Mouse (Mus musculus) MEL (cell line): ENCODE data around the gene Me1. TPM values are rescaled to one million over a fixed set of nuclear protein-coding genes. Genes with fewer than 3 reads are reported as not detected.
A peak's percentile ranks its signal among the peaks of the same experiment; 100 is the strongest.

Experiments
- DNase-seq: peaks from one replicate; pipeline ENCODE4 v3.0.0; 2011; ENCODE audit warnings: low read depth, low spot score
- H3K27ac ChIP-seq: 2 replicates; pipeline ENCODE4 v1.5.1; 2012; ENCODE audit warnings: low read depth, mild to moderate bottlenecking, control low read depth, low read length, moderate library complexity; ENCODE audit not compliant: control insufficient read depth
- H3K27me3 ChIP-seq, 2 experiments: fragments of 150-350 bp in 1 of 2; sonication (generic) in 1 of 2; 2 replicates each; pipeline ENCODE4 v1.6.1; 2012; ENCODE audit warnings: low read length in 2 of 2, mild to moderate bottlenecking in 2 of 2, improper control_type of control experiment in 1 of 2, moderate library complexity in 1 of 2; ENCODE audit not compliant: insufficient read depth in 2 of 2, control insufficient read depth in 1 of 2
- H3K36me3 ChIP-seq, 2 experiments: 2 replicates each; pipeline ENCODE4 v1.6.1; 2012 to 2014; ENCODE audit warnings: low read length in 2 of 2, improper control_type of control experiment in 1 of 2, inconsistent platforms in 1 of 2, mild to moderate bottlenecking in 1 of 2; ENCODE audit not compliant: insufficient read depth in 2 of 2, control insufficient read depth in 1 of 2
- H3K4me1 ChIP-seq, 2 experiments: fragments of 150-350 bp in 1 of 2; sonication (generic) in 1 of 2; 2 replicates each; pipeline ENCODE4 v1.6.1; 2012; ENCODE audit warnings: low read length in 2 of 2, improper control_type of control experiment in 1 of 2, mild to moderate bottlenecking in 1 of 2; ENCODE audit not compliant: insufficient read depth in 2 of 2, control insufficient read depth in 1 of 2
- H3K4me3 ChIP-seq, 2 experiments: fragments of 150-350 bp in 1 of 2; sonication (generic) in 1 of 2; 2 replicates each; pipeline ENCODE4 v1.5.1; 2012; ENCODE audit warnings: low read depth in 2 of 2, low read length in 2 of 2, mild to moderate bottlenecking in 2 of 2, moderate library complexity in 2 of 2, control low read depth in 1 of 2, improper control_type of control experiment in 1 of 2; ENCODE audit not compliant: control insufficient read depth in 1 of 2, insufficient read depth in 1 of 2
- H3K79me2 ChIP-seq: 2 replicates; pipeline ENCODE4 v1.6.1; 2012; ENCODE audit warnings: mild to moderate bottlenecking, low read length, moderate library complexity; ENCODE audit not compliant: control insufficient read depth, poor library complexity, insufficient read depth
- H3K9ac ChIP-seq: 2 replicates; pipeline ENCODE4 v1.6.1; 2012; ENCODE audit warnings: low read depth, mild to moderate bottlenecking, control low read depth, low read length, moderate library complexity; ENCODE audit not compliant: control insufficient read depth, poor library complexity, severe bottlenecking
- H3K9me3 ChIP-seq: fragments of 150-350 bp; sonication (generic); replicated peaks from 2 replicates; pipeline ENCODE4 v1.6.1; 2012; ENCODE audit warnings: mild to moderate bottlenecking, low read length, improper control_type of control experiment, moderate library complexity; ENCODE audit not compliant: insufficient read depth
- BHLHE40 ChIP-seq: IDR thresholded peaks from 2 replicates; pipeline ENCODE4 v1.6.1; 2012; ENCODE audit warnings: low read depth, mild to moderate bottlenecking, inconsistent platforms, low read length, improper control_type of control experiment, borderline replicate concordance
- CHD1 ChIP-seq: IDR thresholded peaks from 2 replicates; pipeline ENCODE4 v1.6.1; 2012; ENCODE audit warnings: low read depth, mild to moderate bottlenecking, inconsistent platforms, low read length, improper control_type of control experiment
- CHD2 ChIP-seq: IDR thresholded peaks from 2 replicates; pipeline ENCODE4 v1.6.1; 2011; ENCODE audit warnings: low read length, improper control_type of control experiment
- CTCF ChIP-seq, 3 experiments: IDR thresholded peaks in 2 of 3; conservative IDR thresholded peaks in 1 of 3; 2 replicates each; pipeline ENCODE4 v1.5.1; 2011 to 2012; ENCODE audit warnings: low read length in 3 of 3, low read depth in 2 of 3, mild to moderate bottlenecking in 2 of 3, improper control_type of control experiment in 1 of 3, inconsistent platforms in 1 of 3, mixed read lengths in 1 of 3, moderate library complexity in 1 of 3; ENCODE audit not compliant: control insufficient read depth in 1 of 3, insufficient read depth in 1 of 3, poor library complexity in 1 of 3, severe bottlenecking in 1 of 3
- E2F4 ChIP-seq: IDR thresholded peaks from 2 replicates; pipeline ENCODE4 v1.6.1; 2011; ENCODE audit warnings: low read depth, low read length, improper control_type of control experiment, borderline replicate concordance
- ELF1 ChIP-seq: IDR thresholded peaks from 2 replicates; pipeline ENCODE4 v1.6.1; 2014; ENCODE audit warnings: low read depth, mild to moderate bottlenecking, inconsistent platforms, low read length, improper control_type of control experiment, moderate library complexity
- EP300 ChIP-seq, 2 experiments: IDR thresholded peaks; 2 replicates each; pipeline ENCODE4 v1.6.1; 2011; ENCODE audit warnings: improper control_type of control experiment in 2 of 2, low read length in 2 of 2, low read depth in 1 of 2, mild to moderate bottlenecking in 1 of 2
- ETS1 ChIP-seq: IDR thresholded peaks from 2 replicates; pipeline ENCODE4 v1.6.1; 2012; ENCODE audit warnings: low read depth, mild to moderate bottlenecking, inconsistent platforms, low read length, improper control_type of control experiment, moderate library complexity
- GABPA ChIP-seq: IDR thresholded peaks from 2 replicates; pipeline ENCODE4 v1.6.1; 2012; ENCODE audit warnings: low read depth, mild to moderate bottlenecking, inconsistent platforms, low read length, improper control_type of control experiment, moderate library complexity
- GATA1 ChIP-seq: IDR thresholded peaks from 2 replicates; pipeline ENCODE4 v1.6.1; 2011; ENCODE audit warnings: low read depth, low read length, improper control_type of control experiment
- HCFC1 ChIP-seq: IDR thresholded peaks from 2 replicates; pipeline ENCODE4 v1.6.1; 2012; ENCODE audit warnings: low read depth, mild to moderate bottlenecking, inconsistent platforms, low read length, improper control_type of control experiment, moderate library complexity
- JUND ChIP-seq: IDR thresholded peaks from 2 replicates; pipeline ENCODE4 v1.6.1; 2011; ENCODE audit warnings: low read depth, mild to moderate bottlenecking, improper control_type of control experiment, low read length
- KAT2A ChIP-seq: conservative IDR thresholded peaks from 2 replicates; pipeline ENCODE4 v1.6.1; 2012; ENCODE audit warnings: low read depth, low read length, improper control_type of control experiment, inconsistent platforms
- MAFK ChIP-seq: IDR thresholded peaks from 2 replicates; pipeline ENCODE4 v1.6.1; 2011; ENCODE audit warnings: low read depth, mild to moderate bottlenecking, low read length, improper control_type of control experiment, borderline replicate concordance
- MAX ChIP-seq: IDR thresholded peaks from 2 replicates; pipeline ENCODE4 v1.6.1; 2011; ENCODE audit warnings: low read length, improper control_type of control experiment
- MAZ ChIP-seq: IDR thresholded peaks from 2 replicates; pipeline ENCODE4 v1.6.1; 2012; ENCODE audit warnings: low read depth, mild to moderate bottlenecking, inconsistent platforms, low read length, improper control_type of control experiment
- MEF2A ChIP-seq: IDR thresholded peaks from 2 replicates; pipeline ENCODE4 v1.6.1; 2014; ENCODE audit warnings: low read depth, mild to moderate bottlenecking, inconsistent platforms, low read length, improper control_type of control experiment; ENCODE audit not compliant: poor library complexity, insufficient replicate concordance, severe bottlenecking; ENCODE audit errors: extremely low read depth
- MXI1 ChIP-seq: IDR thresholded peaks from 2 replicates; pipeline ENCODE4 v1.6.1; 2011; ENCODE audit warnings: mild to moderate bottlenecking, low read depth, low read length, improper control_type of control experiment
- MYB ChIP-seq: IDR thresholded peaks from 2 replicates; pipeline ENCODE4 v1.6.1; 2011; ENCODE audit warnings: mild to moderate bottlenecking, low read depth, low read length, improper control_type of control experiment
- NELFE ChIP-seq: IDR thresholded peaks from 2 replicates; pipeline ENCODE4 v1.6.1; 2011; ENCODE audit warnings: low read depth, low read length, improper control_type of control experiment
- NRF1 ChIP-seq: IDR thresholded peaks from 2 replicates; pipeline ENCODE4 v1.6.1; 2014; ENCODE audit warnings: low read depth, mild to moderate bottlenecking, inconsistent platforms, low read length, improper control_type of control experiment, moderate library complexity; ENCODE audit not compliant: poor library complexity, insufficient read depth, severe bottlenecking
- POLR2A ChIP-seq, 2 experiments: IDR thresholded peaks; 2 replicates each; pipeline ENCODE4 v1.6.1; 2011 to 2012; ENCODE audit warnings: low read length in 2 of 2, mild to moderate bottlenecking in 2 of 2, control low read depth in 1 of 2, improper control_type of control experiment in 1 of 2, low read depth in 1 of 2, moderate library complexity in 1 of 2; ENCODE audit not compliant: control insufficient read depth in 1 of 2, insufficient read depth in 1 of 2, poor library complexity in 1 of 2
- POLR2AphosphoS2 ChIP-seq: IDR thresholded peaks from 2 replicates; pipeline ENCODE4 v1.6.1; 2011; ENCODE audit warnings: low read length, improper control_type of control experiment
- POLR2AphosphoS5 ChIP-seq: IDR thresholded peaks from 2 replicates; pipeline ENCODE4 v1.6.1; 2012; ENCODE audit warnings: low read depth, borderline replicate concordance, mild to moderate bottlenecking, inconsistent platforms, low read length, moderate library complexity, mixed read lengths
- RAD21 ChIP-seq: IDR thresholded peaks from 2 replicates; pipeline ENCODE4 v1.6.1; 2011; ENCODE audit warnings: mild to moderate bottlenecking, low read depth, low read length, improper control_type of control experiment
- RCOR1 ChIP-seq: IDR thresholded peaks from 2 replicates; pipeline ENCODE4 v1.6.1; 2012; ENCODE audit warnings: low read depth, mild to moderate bottlenecking, inconsistent platforms, low read length, improper control_type of control experiment
- SIN3A ChIP-seq: IDR thresholded peaks from 2 replicates; pipeline ENCODE4 v1.6.1; 2012; ENCODE audit warnings: low read length, improper control_type of control experiment, inconsistent platforms
- SMC3 ChIP-seq: IDR thresholded peaks from 2 replicates; pipeline ENCODE4 v1.6.1; 2011; ENCODE audit warnings: low read depth, low read length, improper control_type of control experiment
- TAL1 ChIP-seq: IDR thresholded peaks from 2 replicates; pipeline ENCODE4 v1.6.1; 2012; ENCODE audit warnings: mild to moderate bottlenecking, inconsistent platforms, low read length, moderate library complexity, mixed read lengths
- TBP ChIP-seq: IDR thresholded peaks from 2 replicates; pipeline ENCODE4 v1.8.0; 2011; ENCODE audit warnings: low read depth, low read length, improper control_type of control experiment
- TCF12 ChIP-seq: IDR thresholded peaks from 2 replicates; pipeline ENCODE4 v1.6.1; 2014; ENCODE audit warnings: low read depth, mild to moderate bottlenecking, inconsistent platforms, low read length, improper control_type of control experiment, moderate library complexity
- UBTF ChIP-seq: IDR thresholded peaks from 2 replicates; pipeline ENCODE4 v1.6.1; 2012; ENCODE audit warnings: low read depth, mild to moderate bottlenecking, inconsistent platforms, low read length, improper control_type of control experiment, moderate library complexity, borderline replicate concordance; ENCODE audit not compliant: insufficient read depth
- USF2 ChIP-seq, 2 experiments: IDR thresholded peaks; 2 replicates each; pipeline ENCODE4 v1.6.1; 2011 to 2012; ENCODE audit warnings: improper control_type of control experiment in 2 of 2, low read length in 2 of 2, borderline replicate concordance in 1 of 2, inconsistent platforms in 1 of 2, low read depth in 1 of 2, mild to moderate bottlenecking in 1 of 2; ENCODE audit not compliant: insufficient read depth in 1 of 2
- ZC3H11A ChIP-seq: IDR thresholded peaks from 2 replicates; pipeline ENCODE4 v1.6.1; 2012; ENCODE audit warnings: low read depth, mild to moderate bottlenecking, inconsistent platforms, low read length, improper control_type of control experiment
- ZKSCAN1 ChIP-seq: IDR thresholded peaks from 2 replicates; pipeline ENCODE4 v1.6.1; 2012; ENCODE audit warnings: low read depth, mild to moderate bottlenecking, inconsistent platforms, low read length, improper control_type of control experiment, moderate library complexity
- ZMIZ1 ChIP-seq: IDR thresholded peaks from 2 replicates; pipeline ENCODE4 v1.6.1; 2012; ENCODE audit warnings: low read depth, mild to moderate bottlenecking, inconsistent platforms, low read length, improper control_type of control experiment, moderate library complexity
- ZNF384 ChIP-seq: IDR thresholded peaks from 2 replicates; pipeline ENCODE4 v1.6.1; 2012; ENCODE audit warnings: low read depth, mild to moderate bottlenecking, inconsistent platforms, low read length, improper control_type of control experiment
- polyA plus RNA-seq, 2 experiments: library from polyadenylated mRNA; stranded (reverse) in 1 of 2; unstranded in 1 of 2; fragments of >175 nt in 1 of 2; fragments of >200 nt in 1 of 2; gene quantifications; 2 replicates each; pipeline versions ENCODE4 v1.2.1 to v1.2.4; 2012; ENCODE audit warnings: low replicate concordance in 2 of 2, low read depth in 1 of 2; ENCODE audit not compliant: insufficient read length in 2 of 2, insufficient read depth in 1 of 2, missing spikeins in 1 of 2
- total RNA-seq: library from RNA; depleted of rRNA; stranded (reverse); fragments of 300-350 nt; gene quantifications from 2 replicates; pipeline ENCODE4 v1.2.3, GENCODE M21; 2012

Gene Me1
- total and polyA plus RNA-seq, 3 experiments, result 7.1 to 123 (median 23.4) TPM

GRCm38 (mm10) chr9:86571540-86572135 is 124.1 kb downstream of the Me1 start, which contains the start of the genes Pgm3 and Rwdd2a:
Gene Pgm3, minus strand, starts transcription at chr9:86571842.
Gene Rwdd2a, plus strand, starts transcription at chr9:86571991.
- Histone ChIP-seq H3K9me3 (no peaks in the 10 kb centered on the region), H3K27ac (no peak within 1 kb of the TSS), H3K4me1 (peaks cover 0 to 6% of the 10 kb centered on the region in 2 experiments; a peak in 2 of 4 replicates), H3K36me3 (no peaks in the 10 kb centered on the region; a peak in 1 of 4 replicates), H3K27me3 (no peaks in the 10 kb centered on the region), H3K9ac (peak within 1 kb of the TSS; percentile 83), H3K4me3 (peak within 1 kb of the TSS; percentile 96 to 98), H3K79me2 (peaks cover 2% of the 10 kb centered on the region; the same call in 1 of the 2 replicates)
- peak; percentile 94 for DNase-seq
- TF ChIP-seq GABPA, result no peak
- peak; percentile 55; the same call in 1 of the 2 replicates for TF ChIP-seq ZMIZ1
- no peak for TF ChIP-seq POLR2AphosphoS5
- peak; percentile 81 to 90 for TF ChIP-seq POLR2A (IDR thresholded peaks at IDR 0.05; ENCODE audit: control insufficient read depth in 1 of 2, insufficient read depth in 1 of 2, low read depth in 1 of 2, low read length in 2 of 2, poor library complexity in 1 of 2)
- no peak for TF ChIP-seq UBTF
- TF ChIP-seq SMC3, result no peak
- no peak for TF ChIP-seq RAD21
- TF ChIP-seq MAZ, result no peak
- TF ChIP-seq ETS1, result no peak
- TF ChIP-seq POLR2AphosphoS2, result peak; percentile 76; the same call in 1 of the 2 replicates
- TF ChIP-seq TAL1, result no peak
- no peak for TF ChIP-seq MEF2A
- no peak for TF ChIP-seq GATA1
- TF ChIP-seq BHLHE40, result no peak
- TF ChIP-seq TCF12, result no peak
- TF ChIP-seq HCFC1, result peak; percentile 70
- no peak for TF ChIP-seq RCOR1
- TF ChIP-seq MAFK, result no peak
- 0 out of 2 replicates have a peak, but pooled peaks have one; percentile 25 for TF ChIP-seq MAX
- TF ChIP-seq NRF1, result peak; percentile 48; the same call in 1 of the 2 replicates
- no peak for TF ChIP-seq E2F4
- TF ChIP-seq ZNF384, result no peak
- TF ChIP-seq MXI1, result peak; percentile 58; the same call in 1 of the 2 replicates
- 0 out of 2 replicates have a peak, but pooled peaks have one; percentile 59 for TF ChIP-seq SIN3A
- no peak for TF ChIP-seq ZC3H11A
- no peak for TF ChIP-seq JUND
- no peak; a peak in 1 of 4 replicates for TF ChIP-seq EP300 (IDR thresholded peaks at IDR 0.05; ENCODE audit: low read depth in 1 of 2, low read length in 2 of 2)
- no peak for TF ChIP-seq CTCF (IDR thresholded peaks at IDR 0.05 in 2 of 3, conservative IDR thresholded peaks at IDR 0.05 in 1 of 3; ENCODE audit: control insufficient read depth in 1 of 3, insufficient read depth in 1 of 3, low read depth in 2 of 3, low read length in 3 of 3, poor library complexity in 1 of 3, severe bottlenecking in 1 of 3)
- no peak for TF ChIP-seq CHD1
- no peak for TF ChIP-seq TBP
- TF ChIP-seq USF2 (IDR thresholded peaks at IDR 0.05; ENCODE audit: borderline replicate concordance in 1 of 2, insufficient read depth in 1 of 2, low read depth in 1 of 2, low read length in 2 of 2), result no peak
- peak; percentile 89 for TF ChIP-seq ELF1
- peak; percentile 85 for TF ChIP-seq NELFE
- no peak for TF ChIP-seq CHD2
- TF ChIP-seq KAT2A, result no peak
- no peak for TF ChIP-seq ZKSCAN1
- no peak for TF ChIP-seq MYB
